Mouse (Mus musculus): ENCODE data around the gene Eef1a2. TPM values are rescaled to one million over a fixed set of nuclear protein-coding genes. Genes with fewer than 3 reads are reported as not detected.

The Eef1a2 gene
- polyA plus RNA-seq, 1 experiment from 2014 or later, result 1.6 TPM

Other genes starting within 250 kb of the Eef1a2 start
- 65.2 and 67.2 TPM in 2 replicates for gene Ythdf1, start 236.1 kb downstream of the Eef1a2 start, polyA plus RNA-seq (2016; fragmentation: Nextera tagmentation; extraction: Ambion mirVana)
- gene Birc7, start 228.0 kb downstream of the Eef1a2 start, polyA plus RNA-seq (2016; fragmentation: Nextera tagmentation; extraction: Ambion mirVana), result 0.36 and 0.67 TPM in 2 replicates
- 72.9 and 83.1 TPM in 2 replicates for gene Nkain4, start 202.3 kb downstream of the Eef1a2 start, polyA plus RNA-seq (2016; fragmentation: Nextera tagmentation; extraction: Ambion mirVana)
- 86.3 and 97.4 TPM in 2 replicates for gene Arfgap1, start 189.8 kb downstream of the Eef1a2 start, polyA plus RNA-seq (2016; fragmentation: Nextera tagmentation; extraction: Ambion mirVana)
- gene Col20a1, start 170.5 kb downstream of the Eef1a2 start, polyA plus RNA-seq (2016; fragmentation: Nextera tagmentation; extraction: Ambion mirVana), result 0.18 and 0.22 TPM in 2 replicates
- 43.2 and 44.3 TPM in 2 replicates for gene Chrna4, start 113.5 kb downstream of the Eef1a2 start, polyA plus RNA-seq (2016; fragmentation: Nextera tagmentation; extraction: Ambion mirVana)
- 30.7 and 34.3 TPM in 2 replicates for gene Kcnq2, start 21.7 kb downstream of the Eef1a2 start, polyA plus RNA-seq (2016; fragmentation: Nextera tagmentation; extraction: Ambion mirVana)
- gene Ppdpf, start 30.2 kb upstream of the Eef1a2 start, polyA plus RNA-seq (2016; fragmentation: Nextera tagmentation; extraction: Ambion mirVana), result 423 and 462 TPM in 2 replicates
- gene Ptk6, start 45.8 kb upstream of the Eef1a2 start, polyA plus RNA-seq (2016; fragmentation: Nextera tagmentation; extraction: Ambion mirVana), result not detected in 2 replicates
- gene Srms, start 56.2 kb upstream of the Eef1a2 start, polyA plus RNA-seq (2016; fragmentation: Nextera tagmentation; extraction: Ambion mirVana), result 0.15 TPM in 1 of 2 replicates, not detected in the other
- 0.15 and 0.20 TPM in 2 replicates for gene Fndc11, start 63.0 kb upstream of the Eef1a2 start, polyA plus RNA-seq (2016; fragmentation: Nextera tagmentation; extraction: Ambion mirVana)
- gene Helz2, start 85.0 kb upstream of the Eef1a2 start, polyA plus RNA-seq (2016; fragmentation: Nextera tagmentation; extraction: Ambion mirVana), result 0.48 and 0.55 TPM in 2 replicates
- 23.4 and 23.9 TPM in 2 replicates for gene Gmeb2, start 131.0 kb upstream of the Eef1a2 start, polyA plus RNA-seq (2016; fragmentation: Nextera tagmentation; extraction: Ambion mirVana)
- gene Stmn3, start 157.5 kb upstream of the Eef1a2 start, polyA plus RNA-seq (2016; fragmentation: Nextera tagmentation; extraction: Ambion mirVana), result 443 and 455 TPM in 2 replicates
- gene Rtel1, start 162.7 kb upstream of the Eef1a2 start, polyA plus RNA-seq (2016; fragmentation: Nextera tagmentation; extraction: Ambion mirVana), result 54.2 and 55.3 TPM in 2 replicates
- 69.4 and 75.0 TPM in 2 replicates for gene Zgpat, start 207.9 kb upstream of the Eef1a2 start, polyA plus RNA-seq (2016; fragmentation: Nextera tagmentation; extraction: Ambion mirVana)
- 84.0 and 84.2 TPM in 2 replicates for gene Arfrp1, start 208.4 kb upstream of the Eef1a2 start, polyA plus RNA-seq (2016; fragmentation: Nextera tagmentation; extraction: Ambion mirVana)
- 36.2 and 40.3 TPM in 2 replicates for gene Lime1, start 223.1 kb upstream of the Eef1a2 start, polyA plus RNA-seq (2016; fragmentation: Nextera tagmentation; extraction: Ambion mirVana)